Mouse (Mus musculus) liver, embryonic 15.5 days (tissue): ENCODE data around the gene Fhad1. TPM values are rescaled to one million over a fixed set of nuclear protein-coding genes. Genes with fewer than 3 reads are reported as not detected.

ENCODE experiments used
- ATAC-seq: fragments of 200-750 bp; cut with Nextera tagmentation; 2 replicates; pipeline ENCODE4 v1.8.0; 2017; ENCODE audit warnings: moderate number of reproducible peaks, mild to moderate bottlenecking, moderate library complexity; ENCODE audit not compliant: insufficient read depth
- H3K27ac ChIP-seq: fragments of 300-500 bp; sonication (generic); replicated peaks from 2 replicates; pipeline ENCODE4 v1.5.1; 2015; ENCODE audit warnings: mild to moderate bottlenecking, inconsistent platforms
- H3K27me3 ChIP-seq: fragments of 300-500 bp; sonication (generic); 2 replicates; pipeline ENCODE4 v1.6.1; 2015; ENCODE audit warnings: mild to moderate bottlenecking, inconsistent platforms
- H3K36me3 ChIP-seq: fragments of 300-500 bp; sonication (generic); replicated peaks from 2 replicates; pipeline ENCODE4 v1.6.1; 2015; ENCODE audit warnings: moderate library complexity, mild to moderate bottlenecking, inconsistent platforms
- H3K4me1 ChIP-seq: fragments of 300-500 bp; sonication (generic); replicated peaks from 2 replicates; pipeline ENCODE4 v1.6.1; 2015; ENCODE audit warnings: inconsistent platforms
- H3K4me2 ChIP-seq: fragments of 300-500 bp; sonication (generic); 2 replicates; pipeline ENCODE4 v1.6.1; 2015; ENCODE audit warnings: moderate library complexity, mild to moderate bottlenecking, inconsistent platforms
- H3K4me3 ChIP-seq: fragments of 300-500 bp; sonication (generic); replicated peaks from 2 replicates; pipeline ENCODE4 v1.5.1; 2015; ENCODE audit warnings: mild to moderate bottlenecking, inconsistent platforms
- H3K9ac ChIP-seq: fragments of 300-500 bp; sonication (generic); 2 replicates; pipeline ENCODE4 v1.6.1; 2015; ENCODE audit warnings: moderate library complexity, mild to moderate bottlenecking, inconsistent platforms
- H3K9me3 ChIP-seq: fragments of 300-500 bp; sonication (generic); replicated peaks from 2 replicates; pipeline ENCODE4 v1.6.1; 2016; ENCODE audit warnings: inconsistent platforms
- WGBS: fragments of 180-500 bp; shearing (Covaris S2); methylation state at CpG from one replicate; pipeline ENCODE4 v1.1.7; 2015; ENCODE audit warnings: mixed read lengths; ENCODE audit not compliant: insufficient replicate concordance; 5-methylcytosine and 5-hydroxymethylcytosine counted together
- polyA plus RNA-seq: library from polyadenylated mRNA; unstranded; fragments of >200 nt; fragmentation: Nextera tagmentation; extraction: Ambion mirVana; gene quantifications from 2 replicates; pipeline ENCODE4 v1.2.1, GENCODE M21; 2015

Fhad1 gene
- polyA plus RNA-seq, 1 experiment from 2014 or later, result 0.24 TPM

DNA sequence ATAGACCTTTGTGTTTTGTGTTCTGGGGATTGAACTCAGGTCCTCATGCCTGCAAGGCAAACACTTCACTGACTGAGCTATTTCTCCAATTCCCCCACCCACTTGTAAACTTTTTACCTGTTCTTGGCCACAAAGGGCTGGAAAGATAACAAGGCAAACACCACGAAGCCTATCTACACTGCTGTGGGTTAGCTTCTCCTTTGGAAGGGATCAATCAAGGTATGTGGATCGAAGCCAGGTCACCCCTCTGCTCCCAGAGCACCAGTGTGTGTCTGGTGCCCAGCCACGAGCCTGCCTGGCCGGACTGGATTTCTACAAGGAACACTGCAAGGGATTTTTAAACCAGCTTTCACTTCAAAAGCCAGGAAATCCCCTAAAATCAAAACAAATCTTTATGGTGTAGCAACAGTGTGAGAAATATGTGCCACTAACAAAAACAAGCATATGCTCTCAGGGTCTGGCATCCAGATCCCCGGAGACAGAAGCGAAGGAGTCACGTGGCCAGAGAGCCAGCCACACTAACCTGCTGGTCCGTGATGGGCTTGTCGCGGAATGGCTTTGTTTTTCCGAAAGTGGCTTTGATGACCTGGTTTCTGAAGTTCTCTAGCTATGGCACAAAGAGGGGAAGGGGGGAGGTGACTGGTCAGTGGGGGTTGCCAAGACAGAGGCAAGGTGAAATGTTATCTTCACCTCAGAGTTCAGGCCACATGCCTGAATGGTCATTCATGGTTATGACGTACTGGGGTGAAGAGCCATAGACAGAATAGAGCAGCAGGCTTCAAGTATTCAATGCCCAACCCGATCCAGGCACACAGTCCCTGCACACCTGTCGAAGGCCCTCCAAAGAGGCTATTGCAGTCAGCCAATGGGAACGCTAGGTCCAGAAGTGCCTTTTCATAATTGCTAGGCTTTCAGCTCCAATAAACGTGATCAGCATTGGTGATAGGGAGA, 59.8 kb downstream of the Fhad1 start:
- Histone ChIP-seq H3K27ac (no peak overlapping the region), H3K4me1 (peaks cover 27% of the 10 kb centered on the region), H3K36me3 (no peaks in the 10 kb centered on the region), H3K4me2 (no peak overlapping the region), H3K27me3 (peaks cover 9% of the 10 kb centered on the region; the same call in 1 of the 2 replicates), H3K9ac (no peak overlapping the region), H3K9me3 (no peaks in the 10 kb centered on the region), H3K4me3 (no peak overlapping the region)
- ATAC-seq, result no peak
- 60% methylated on average over 16 of the region's 16 CpGs for WGBS

- no peaks in the 10 kb centered on the region for H3K36me3 ChIP-seq
- H3K9ac ChIP-seq, result no peak overlapping the region
- H3K27ac ChIP-seq, result no peak overlapping the region
- peaks cover 9% of the 10 kb centered on the region; the same call in 1 of the 2 replicates for H3K27me3 ChIP-seq
- no peak for ATAC-seq
- H3K4me2 ChIP-seq, result no peak overlapping the region
- no peaks in the 10 kb centered on the region for H3K9me3 ChIP-seq
- WGBS, result 52% methylated on average over 6 of the region's 6 CpGs
- peaks cover 29% of the 10 kb centered on the region for H3K4me1 ChIP-seq
- no peak overlapping the region for H3K4me3 ChIP-seq
These were observed 61.0 kb downstream of the Fhad1 start for GRCm38 (mm10) chr4:141953859-141954258.

- 44% methylated on average over 9 of the region's 9 CpGs for WGBS
- H3K4me2 ChIP-seq, result no peak overlapping the region
- H3K9me3 ChIP-seq, result no peaks in the 10 kb centered on the region
- peaks cover 9% of the 10 kb centered on the region; the same call in 1 of the 2 replicates for H3K27me3 ChIP-seq
- H3K36me3 ChIP-seq, result no peaks in the 10 kb centered on the region
- H3K27ac ChIP-seq, result no peak overlapping the region
- H3K9ac ChIP-seq, result no peak overlapping the region
- no peak overlapping the region for H3K4me3 ChIP-seq
- peaks cover 23% of the 10 kb centered on the region for H3K4me1 ChIP-seq
- no peak for ATAC-seq
These were observed 61.6 kb downstream of the Fhad1 start for GRCm38 (mm10) chr4:141953291-141953690.

- 52% methylated on average over 5 of the region's 5 CpGs for WGBS
These were observed 62.1 kb downstream of the Fhad1 start for GRCm38 (mm10) chr4:141952824-141953223.

GRCm38 (mm10) chr4:141952114-141952513, 62.8 kb downstream of the Fhad1 start:
- H3K9ac ChIP-seq, result no peak overlapping the region
- H3K27ac ChIP-seq, result peak overlapping the region; percentile 46; the same call in 1 of the 2 replicates
- 16% methylated on average over 17 of the region's 17 CpGs for WGBS

More at GRCm38 (mm10) chr4:141952824-141953223, 62.1 kb downstream of the Fhad1 start:
- Histone ChIP-seq H3K9ac (no peak overlapping the region), H3K4me1 (peaks cover 18% of the 10 kb centered on the region), H3K4me3 (no peak overlapping the region), H3K36me3 (no peaks in the 10 kb centered on the region), H3K4me2 (no peak overlapping the region), H3K27me3 (peaks cover 9% of the 10 kb centered on the region; the same call in 1 of the 2 replicates), H3K27ac (peak overlapping the region; percentile 41; the same call in 1 of the 2 replicates), H3K9me3 (no peaks in the 10 kb centered on the region)
- ATAC-seq, result 0 out of 2 replicates have a peak, but pooled peaks have one; percentile 7

DNA sequence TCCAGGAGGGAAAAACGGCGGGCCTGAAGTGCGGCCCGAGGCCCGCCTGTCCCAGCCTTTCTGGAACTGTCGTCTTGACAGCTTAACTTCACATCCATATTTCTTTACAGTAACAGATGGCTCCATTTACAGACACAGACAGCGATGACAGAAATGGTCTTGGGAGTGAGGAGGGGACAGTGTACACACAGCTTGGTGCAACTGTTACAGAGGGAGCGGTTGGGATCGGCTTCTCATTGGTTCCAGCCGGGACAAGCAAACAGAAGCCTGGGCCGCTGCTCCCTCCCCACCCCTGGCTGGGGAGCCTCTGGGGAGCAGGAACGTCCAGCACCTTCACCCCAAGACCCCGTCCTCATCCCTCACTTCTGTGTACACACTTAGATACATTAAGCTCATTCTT, 65.4 kb downstream of the Fhad1 start:
- no peak overlapping the region for H3K9ac ChIP-seq
- no peak overlapping the region for H3K27ac ChIP-seq
- H3K4me2 ChIP-seq, result no peak overlapping the region
- peaks cover 13% of the 10 kb centered on the region for H3K4me1 ChIP-seq
- ATAC-seq, result no peak
- H3K4me3 ChIP-seq, result no peak overlapping the region
- WGBS, result 58% methylated on average over 13 of the region's 13 CpGs
- no peaks in the 10 kb centered on the region for H3K36me3 ChIP-seq
- no peaks in the 10 kb centered on the region for H3K9me3 ChIP-seq
- H3K27me3 ChIP-seq, result peaks cover 9% of the 10 kb centered on the region; the same call in 1 of the 2 replicates

More at GRCm38 (mm10) chr4:141952114-141952513, 62.8 kb downstream of the Fhad1 start:
- Histone ChIP-seq H3K9me3 (no peaks in the 10 kb centered on the region), H3K4me3 (no peak overlapping the region), H3K4me2 (no peak overlapping the region), H3K36me3 (no peaks in the 10 kb centered on the region), H3K4me1 (peaks cover 13% of the 10 kb centered on the region), H3K27me3 (peaks cover 9% of the 10 kb centered on the region; the same call in 1 of the 2 replicates)
- no peak for ATAC-seq

- Histone ChIP-seq H3K4me1 (peaks cover 8% of the 10 kb centered on the region), H3K27me3 (peaks cover 9% of the 10 kb centered on the region; the same call in 1 of the 2 replicates), H3K9me3 (no peaks in the 10 kb centered on the region), H3K4me2 (no peak overlapping the region), H3K9ac (no peak overlapping the region), H3K27ac (no peak overlapping the region), H3K36me3 (no peaks in the 10 kb centered on the region), H3K4me3 (no peak overlapping the region)
- WGBS, result 58% methylated on average over 3 of the region's 3 CpGs
- no peak for ATAC-seq
These were observed 66.1 kb downstream of the Fhad1 start for GRCm38 (mm10) chr4:141948822-141949221.

DNA sequence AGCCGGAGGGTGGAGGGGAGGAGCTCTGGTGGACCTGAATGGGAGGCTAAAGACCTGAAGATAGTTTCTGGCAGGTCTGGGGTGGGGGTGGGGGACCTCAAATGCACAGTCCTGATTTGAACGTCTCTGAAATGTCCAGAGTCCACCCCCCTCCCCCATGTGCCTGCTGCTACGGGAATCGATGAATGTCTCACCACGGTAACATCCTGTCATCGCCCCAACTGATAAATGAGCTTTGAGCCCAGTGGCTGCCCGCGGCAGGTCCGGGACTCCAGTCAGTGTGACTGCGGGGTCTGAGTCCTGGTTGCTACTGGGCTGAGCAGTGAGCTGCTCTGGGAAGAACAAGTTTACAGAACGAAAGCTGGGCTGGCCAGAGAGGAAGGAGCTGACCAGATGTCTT, 72.5 kb downstream of the Fhad1 start:
- H3K27ac ChIP-seq, result no peak overlapping the region

DNA sequence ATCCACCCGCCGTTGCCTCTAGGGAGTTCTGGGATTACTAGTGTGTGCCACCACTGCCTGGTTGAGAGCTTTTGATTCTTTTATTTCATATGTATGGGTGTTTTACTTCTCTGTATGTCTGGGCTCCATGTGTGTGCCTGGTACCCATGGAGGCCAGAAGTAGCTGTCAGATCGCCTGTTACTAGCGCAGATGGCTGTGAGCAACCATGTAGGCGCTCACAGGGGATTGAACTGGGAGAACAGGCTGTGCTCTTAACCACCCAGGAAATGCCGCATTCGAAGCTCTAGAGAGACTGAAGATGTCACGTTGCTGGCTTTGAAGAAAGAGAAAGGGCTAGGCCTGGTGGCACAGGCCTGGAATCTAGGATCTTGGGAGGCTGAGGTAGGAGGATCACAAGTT, 73.6 kb downstream of the Fhad1 start:
- WGBS, result 65% methylated on average over 8 of the region's 8 CpGs

More for the DNA sequence above, 72.5 kb downstream of the Fhad1 start:
- ATAC-seq, result peak; percentile 58; the same call in 1 of the 2 replicates
- Histone ChIP-seq H3K9me3 (no peaks in the 10 kb centered on the region), H3K36me3 (no peaks in the 10 kb centered on the region), H3K4me3 (no peak overlapping the region), H3K4me1 (peaks cover 3% of the 10 kb centered on the region), H3K9ac (no peak overlapping the region), H3K27me3 (no peaks in the 10 kb centered on the region), H3K4me2 (no peak overlapping the region; the same call in 1 of the 2 replicates)
- WGBS, result 42% methylated on average over 11 of the region's 11 CpGs

GRCm38 (mm10) chr4:141938535-141938934, 76.3 kb downstream of the Fhad1 start:
- 45% methylated on average over 4 of the region's 4 CpGs for WGBS
- no peaks in the 10 kb centered on the region for H3K36me3 ChIP-seq
- no peak overlapping the region for H3K9ac ChIP-seq
- H3K4me3 ChIP-seq, result no peak overlapping the region
- ATAC-seq, result no peak
- no peak overlapping the region for H3K27ac ChIP-seq
- no peaks in the 10 kb centered on the region for H3K9me3 ChIP-seq
- H3K4me2 ChIP-seq, result no peak overlapping the region
- peaks cover 3% of the 10 kb centered on the region for H3K4me1 ChIP-seq
- H3K27me3 ChIP-seq, result no peaks in the 10 kb centered on the region

More for the DNA sequence above, 73.6 kb downstream of the Fhad1 start:
- Histone ChIP-seq H3K4me1 (peaks cover 3% of the 10 kb centered on the region), H3K4me2 (no peak overlapping the region), H3K4me3 (no peak overlapping the region), H3K27ac (no peak overlapping the region), H3K36me3 (no peaks in the 10 kb centered on the region), H3K27me3 (no peaks in the 10 kb centered on the region), H3K9me3 (no peaks in the 10 kb centered on the region), H3K9ac (no peak overlapping the region)
- ATAC-seq, result no peak
